30 mouse cellular contexts compared by ENCODE assay signal in genomic region chr3:66165026-66165425, GRCm38 (mm10). TPM values are rescaled to one million over a fixed set of nuclear protein-coding genes. Genes with fewer than 3 reads are reported as not detected.
"Had no signal": no experiment of that assay in that cellular context is flagged by ENCODE, and none has a peak within 500 bp of the region (broad histone marks: within the 10 kb centered on the region; RNA-seq: fewer than 3 reads in every experiment).

No protein-coding gene starts in this region.

- H3K4me2 ChIP-seq: embryonic facial prominence, embryonic 12.5 days; embryonic facial prominence, embryonic 13.5 days; embryonic facial prominence, embryonic 15.5 days; forebrain, embryonic 12.5 days; forebrain, embryonic 13.5 days; forebrain, embryonic 15.5 days had no signal

- DNase-seq: cerebellum, adult 2 months; cerebellum, adult 8-10 months; cerebellum, adult 9-10 months; cerebellum, adult 9-11 months; cerebellum, postnatal 10 days; cerebellum, postnatal 14 days; cerebellum, postnatal 25 days; cerebellum, postnatal 36 days; embryo, embryonic 11 days; forebrain, postnatal 0 days; gastrocnemius, adult 2 months; gastrocnemius, postnatal 10 days; gastrocnemius, postnatal 14 days; gastrocnemius, postnatal 25 days; gastrocnemius, postnatal 36 days; heart, adult 11 months; heart, adult 18-20 months; heart, adult 2 months had no signal

- H3K27ac ChIP-seq: embryonic facial prominence, embryonic 12.5 days; embryonic facial prominence, embryonic 13.5 days; embryonic facial prominence, embryonic 15.5 days; forebrain, embryonic 10.5 days; forebrain, embryonic 12.5 days; forebrain, embryonic 13.5 days; forebrain, embryonic 15.5 days; gastrocnemius, adult 2 months; heart, adult 2 months had no signal

- H3K9ac ChIP-seq: embryonic facial prominence, embryonic 12.5 days; embryonic facial prominence, embryonic 13.5 days; embryonic facial prominence, embryonic 15.5 days; forebrain, embryonic 12.5 days; forebrain, embryonic 13.5 days; forebrain, embryonic 15.5 days; forebrain, postnatal 0 days had no signal

- H3K27me3 ChIP-seq: embryonic facial prominence, embryonic 12.5 days; embryonic facial prominence, embryonic 13.5 days; embryonic facial prominence, embryonic 15.5 days; forebrain, embryonic 12.5 days; forebrain, embryonic 13.5 days; forebrain, embryonic 15.5 days had no signal

- H3K9me3 ChIP-seq: embryonic facial prominence, embryonic 12.5 days; embryonic facial prominence, embryonic 13.5 days; embryonic facial prominence, embryonic 15.5 days; forebrain, embryonic 10.5 days; forebrain, embryonic 12.5 days; forebrain, embryonic 13.5 days; forebrain, embryonic 15.5 days had no signal

- ATAC-seq: forebrain, embryonic 13.5 days; forebrain, embryonic 14.5 days; forebrain, embryonic 15.5 days; forebrain, embryonic 16.5 days; forebrain, postnatal 0 days had no signal

- H3K4me3 ChIP-seq: embryonic facial prominence, embryonic 12.5 days; embryonic facial prominence, embryonic 13.5 days; embryonic facial prominence, embryonic 15.5 days; erythroblast, embryonic 14.5 days; forebrain, embryonic 10.5 days; forebrain, embryonic 12.5 days; forebrain, embryonic 13.5 days; forebrain, embryonic 15.5 days; gastrocnemius, adult 2 months; heart, adult 2 months had no signal

- H3K36me3 ChIP-seq: embryonic facial prominence, embryonic 12.5 days; embryonic facial prominence, embryonic 13.5 days; embryonic facial prominence, embryonic 15.5 days; forebrain, embryonic 10.5 days; forebrain, embryonic 12.5 days; forebrain, embryonic 15.5 days had no signal

RNA-seq across cellular contexts. Expression of gene Ptx3, which starts 54.7 kb away (rescaled TPM):
- total RNA-seq: common myeloid progenitor, adult 5-6 weeks; granulocyte monocyte progenitor cell, adult 5-6 weeks had no signal
- polyA plus RNA-seq: erythroblast, embryonic 14.5 days had no signal
